Mouse (Mus musculus): Measurements from ENCODE around the gene Rtp3. TPM values are rescaled to one million over a fixed set of nuclear protein-coding genes. Genes with fewer than 3 reads are reported as not detected.

Rtp3 gene
- polyA plus RNA-seq, 1 experiment from 2014 or later, result 0.24 TPM

GRCm38 (mm10) chr9:110999056-110999455 lies 8.7 kb upstream of the Rtp3 start:
- Histone ChIP-seq H3K4me1 (replicated peaks) (0 out of 2 replicates have a peak, but pooled peaks cover 5% of the 10 kb centered on the region), H3K9ac (no peak overlapping the region), H3K9me3 (no peaks in the 10 kb centered on the region), H3K4me2 (replicated peaks) (no peak overlapping the region), H3K4me3 (replicated peaks) (no peak overlapping the region), H3K27me3 (replicated peaks) (no peaks in the 10 kb centered on the region), H3K36me3 (no peaks in the 10 kb centered on the region), H3K27ac (no peak overlapping the region)
- 94% methylated on average over 2 of the region's 2 CpGs for WGBS
- no peak for ATAC-seq

GRCm38 (mm10) chr9:110997245-110997644 lies 6.9 kb upstream of the Rtp3 start:
- no peak overlapping the region for H3K9ac ChIP-seq
- no peaks in the 10 kb centered on the region for H3K27me3 ChIP-seq (replicated peaks)
- 5% methylated on average over 5 of the region's 5 CpGs for WGBS
- no peaks in the 10 kb centered on the region for H3K9me3 ChIP-seq
- no peak overlapping the region for H3K27ac ChIP-seq
- no peaks in the 10 kb centered on the region for H3K36me3 ChIP-seq
- no peak overlapping the region for H3K4me3 ChIP-seq (replicated peaks)
- H3K4me2 ChIP-seq (replicated peaks), result no peak overlapping the region
- ATAC-seq, result no peak; the same call in 1 of the 2 replicates
- H3K4me1 ChIP-seq (replicated peaks), result 0 out of 2 replicates have a peak, but pooled peaks cover 5% of the 10 kb centered on the region

- Histone ChIP-seq H3K27me3 (replicated peaks) (no peaks in the 10 kb centered on the region), H3K27ac (0 out of 2 replicates have a peak overlapping the region, but pooled peaks have one; percentile 56), H3K4me3 (replicated peaks) (peak overlapping the region; percentile 42), H3K36me3 (no peaks in the 10 kb centered on the region), H3K9me3 (no peaks in the 10 kb centered on the region), H3K9ac (0 out of 2 replicates have a peak overlapping the region, but pooled peaks have one; percentile 38), H3K4me1 (replicated peaks) (peaks cover 4% of the 10 kb centered on the region; the same call in 1 of the 2 replicates), H3K4me2 (replicated peaks) (peak overlapping the region; percentile 59)
- ATAC-seq, result peak; percentile 90
- WGBS, result 6% methylated on average over 13 of the region's 13 CpGs
These were observed 4.4 kb upstream of the Rtp3 start for GRCm38 (mm10) chr9:110994716-110995172.

- Histone ChIP-seq H3K27me3 (replicated peaks) (no peaks in the 10 kb centered on the region), H3K4me1 (replicated peaks) (peaks cover 3% of the 10 kb centered on the region; the same call in 1 of the 2 replicates), H3K36me3 (no peaks in the 10 kb centered on the region), H3K9me3 (no peaks in the 10 kb centered on the region), H3K4me3 (replicated peaks) (no peak overlapping the region), H3K27ac (peak overlapping the region; percentile 6; the same call in 1 of the 2 replicates), H3K9ac (no peak overlapping the region), H3K4me2 (replicated peaks) (no peak overlapping the region)
- peak; percentile 61 for ATAC-seq
- 19% methylated on average over 3 of the region's 3 CpGs for WGBS
These were observed 2.9 kb upstream of the Rtp3 start for GRCm38 (mm10) chr9:110993281-110993709.

GRCm38 (mm10) chr9:110989543-110989942 lies 840 bp downstream of the Rtp3 start:
- ATAC-seq, result no peak
- Histone ChIP-seq H3K27ac (no peak overlapping the region), H3K4me3 (replicated peaks) (no peak overlapping the region), H3K27me3 (replicated peaks) (no peaks in the 10 kb centered on the region), H3K9ac (no peak overlapping the region), H3K9me3 (no peaks in the 10 kb centered on the region), H3K36me3 (no peaks in the 10 kb centered on the region), H3K4me2 (replicated peaks) (no peak overlapping the region), H3K4me1 (replicated peaks) (peaks cover 3% of the 10 kb centered on the region; the same call in 1 of the 2 replicates)
- 98% methylated on average over 2 of the region's 2 CpGs for whole genome bisulfite sequencing

- no peaks in the 10 kb centered on the region for H3K9me3 ChIP-seq
- no peak for ATAC-seq
- H3K27me3 ChIP-seq (replicated peaks), result no peaks in the 10 kb centered on the region
- H3K4me1 ChIP-seq (replicated peaks), result peaks cover 3% of the 10 kb centered on the region; the same call in 1 of the 2 replicates
- no peak overlapping the region for H3K4me3 ChIP-seq (replicated peaks)
- H3K36me3 ChIP-seq, result no peaks in the 10 kb centered on the region
- H3K27ac ChIP-seq, result no peak overlapping the region
- WGBS, result 53% methylated on average over 4 of the region's 4 CpGs
- H3K9ac ChIP-seq, result no peak overlapping the region
- no peak overlapping the region for H3K4me2 ChIP-seq (replicated peaks)
These were observed 1.2 kb downstream of the Rtp3 start for GRCm38 (mm10) chr9:110989141-110989540.

- no peak overlapping the region for H3K9ac ChIP-seq
- no peaks in the 10 kb centered on the region for H3K36me3 ChIP-seq
- H3K27ac ChIP-seq, result no peak overlapping the region
- WGBS, result 67% methylated on average over 3 of the region's 3 CpGs
- no peaks in the 10 kb centered on the region for H3K9me3 ChIP-seq
- peaks cover 3% of the 10 kb centered on the region; the same call in 1 of the 2 replicates for H3K4me1 ChIP-seq (replicated peaks)
- ATAC-seq, result no peak
- H3K27me3 ChIP-seq (replicated peaks), result no peaks in the 10 kb centered on the region
- no peak overlapping the region for H3K4me2 ChIP-seq (replicated peaks)
- H3K4me3 ChIP-seq (replicated peaks), result no peak overlapping the region
These were observed 2.3 kb downstream of the Rtp3 start for GRCm38 (mm10) chr9:110988078-110988477.

GRCm38 (mm10) chr9:110987331-110987730 lies 3.1 kb downstream of the Rtp3 start:
- no peak for ATAC-seq
- 65% methylated on average over 4 of the region's 4 CpGs for WGBS
- H3K27me3 ChIP-seq (replicated peaks), result no peaks in the 10 kb centered on the region
- H3K36me3 ChIP-seq, result no peaks in the 10 kb centered on the region
- no peaks in the 10 kb centered on the region for H3K9me3 ChIP-seq
- H3K4me1 ChIP-seq (replicated peaks), result peaks cover 3% of the 10 kb centered on the region; the same call in 1 of the 2 replicates
- no peak overlapping the region for H3K27ac ChIP-seq
- H3K4me3 ChIP-seq (replicated peaks), result no peak overlapping the region
- H3K4me2 ChIP-seq (replicated peaks), result no peak overlapping the region
- no peak overlapping the region for H3K9ac ChIP-seq

- no peak overlapping the region for H3K27ac ChIP-seq
- H3K4me3 ChIP-seq (replicated peaks), result no peak overlapping the region
- H3K4me1 ChIP-seq (replicated peaks), result 0 out of 2 replicates have a peak, but pooled peaks cover 3% of the 10 kb centered on the region
- no peak for ATAC-seq
- H3K4me2 ChIP-seq (replicated peaks), result no peak overlapping the region
- no peaks in the 10 kb centered on the region for H3K9me3 ChIP-seq
- H3K9ac ChIP-seq, result no peak overlapping the region
- no peaks in the 10 kb centered on the region for H3K36me3 ChIP-seq
- no peaks in the 10 kb centered on the region for H3K27me3 ChIP-seq (replicated peaks)
- WGBS, result 88% methylated on average over 8 of the region's 8 CpGs
These were observed 4.4 kb downstream of the Rtp3 start for GRCm38 (mm10) chr9:110985951-110986350.

- no peaks in the 10 kb centered on the region for H3K27me3 ChIP-seq (replicated peaks)
- no peaks in the 10 kb centered on the region for H3K36me3 ChIP-seq
- WGBS, result 94% methylated on average over 5 of the region's 5 CpGs
- no peak overlapping the region for H3K4me3 ChIP-seq (replicated peaks)
- no peaks in the 10 kb centered on the region for H3K9me3 ChIP-seq
- 0 out of 2 replicates have a peak, but pooled peaks cover 3% of the 10 kb centered on the region for H3K4me1 ChIP-seq (replicated peaks)
- no peak overlapping the region for H3K9ac ChIP-seq
- no peak overlapping the region for H3K27ac ChIP-seq
- no peak overlapping the region for H3K4me2 ChIP-seq (replicated peaks)
- no peak for ATAC-seq
These were observed 4.8 kb downstream of the Rtp3 start for GRCm38 (mm10) chr9:110985541-110985940.

- 94% methylated on average over 9 of the region's 9 CpGs for WGBS
- no peak for ATAC-seq
- Histone ChIP-seq H3K9me3 (no peaks in the 10 kb centered on the region), H3K4me3 (replicated peaks) (no peak overlapping the region), H3K4me2 (replicated peaks) (no peak overlapping the region), H3K27ac (no peak overlapping the region), H3K9ac (no peak overlapping the region), H3K27me3 (replicated peaks) (no peaks in the 10 kb centered on the region), H3K36me3 (no peaks in the 10 kb centered on the region), H3K4me1 (replicated peaks) (no peaks in the 10 kb centered on the region)
These were observed 6.3 kb downstream of the Rtp3 start for GRCm38 (mm10) chr9:110984096-110984495.

- no peaks in the 10 kb centered on the region for H3K36me3 ChIP-seq
- WGBS, result 75% methylated on average over 4 of the region's 4 CpGs
- no peak overlapping the region for H3K4me2 ChIP-seq (replicated peaks)
- H3K9me3 ChIP-seq, result no peaks in the 10 kb centered on the region
- no peak overlapping the region for H3K27ac ChIP-seq
- no peaks in the 10 kb centered on the region for H3K4me1 ChIP-seq (replicated peaks)
- no peak for ATAC-seq
- no peaks in the 10 kb centered on the region for H3K27me3 ChIP-seq (replicated peaks)
- H3K4me3 ChIP-seq (replicated peaks), result no peak overlapping the region
- no peak overlapping the region for H3K9ac ChIP-seq
These were observed 8.0 kb downstream of the Rtp3 start for GRCm38 (mm10) chr9:110982351-110982750.

GRCm38 (mm10) chr9:110979411-110979810 lies 11.0 kb downstream of the Rtp3 start:
- Histone ChIP-seq H3K9me3 (no peaks in the 10 kb centered on the region), H3K27ac (no peak overlapping the region), H3K9ac (no peak overlapping the region), H3K27me3 (replicated peaks) (no peaks in the 10 kb centered on the region), H3K36me3 (no peaks in the 10 kb centered on the region), H3K4me3 (replicated peaks) (no peak overlapping the region), H3K4me2 (replicated peaks) (no peak overlapping the region), H3K4me1 (replicated peaks) (no peaks in the 10 kb centered on the region)
- no peak for ATAC-seq
- 89% methylated on average over 10 of the region's 11 CpGs for WGBS

Measured in intestine, embryonic 15.5 days (tissue).